Mouse (Mus musculus): Measurements from ENCODE around the gene Nap1l5. TPM values are rescaled to one million over a fixed set of nuclear protein-coding genes. Genes with fewer than 3 reads are reported as not detected.

The Nap1l5 gene
- polyA plus RNA-seq, 1 experiment = 3.9 TPM

Other genes starting within 250 kb of the Nap1l5 start
- gene Herc3, start 75.6 kb downstream of the Nap1l5 start, polyA plus RNA-seq (2012; rRNA removed) = 9.4 and 11.6 TPM in 2 replicates
- gene Fam13a, start 117.5 kb upstream of the Nap1l5 start, polyA plus RNA-seq (2012; rRNA removed) = 3.6 and 4.7 TPM in 2 replicates

Measured in urinary bladder, adult 2 months (tissue).